Mouse (Mus musculus): ENCODE data around the gene Zfp354b.

Zfp354b gene

DNA sequence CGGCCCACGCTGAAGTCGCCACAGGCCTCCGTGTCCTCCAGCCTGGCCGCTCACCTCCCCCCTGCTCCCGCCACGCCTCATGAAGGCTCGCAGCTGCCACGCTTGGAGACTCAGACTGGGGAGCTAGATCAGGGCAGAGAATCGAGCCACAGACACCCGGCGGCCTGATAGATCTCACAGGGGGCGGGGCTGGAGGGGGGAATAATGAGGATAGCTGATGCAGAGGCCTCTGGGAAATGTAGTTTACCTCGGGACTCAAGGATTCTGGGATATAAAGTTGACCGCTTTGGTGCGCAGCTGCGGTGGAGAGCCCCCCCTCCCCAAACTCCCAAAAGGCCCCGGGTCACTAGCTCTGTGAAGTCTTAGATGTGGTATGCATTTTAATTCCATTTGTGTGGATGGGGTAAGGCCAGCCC, at the start of gene Zfp354b:
Gene Zfp354b (minus strand): TSS at position 183 of the 416 bp plus-strand sequence.
- peak; percentile 97 for DNase-seq (ENCODE audit: inconsistent ontology term)

DNA sequence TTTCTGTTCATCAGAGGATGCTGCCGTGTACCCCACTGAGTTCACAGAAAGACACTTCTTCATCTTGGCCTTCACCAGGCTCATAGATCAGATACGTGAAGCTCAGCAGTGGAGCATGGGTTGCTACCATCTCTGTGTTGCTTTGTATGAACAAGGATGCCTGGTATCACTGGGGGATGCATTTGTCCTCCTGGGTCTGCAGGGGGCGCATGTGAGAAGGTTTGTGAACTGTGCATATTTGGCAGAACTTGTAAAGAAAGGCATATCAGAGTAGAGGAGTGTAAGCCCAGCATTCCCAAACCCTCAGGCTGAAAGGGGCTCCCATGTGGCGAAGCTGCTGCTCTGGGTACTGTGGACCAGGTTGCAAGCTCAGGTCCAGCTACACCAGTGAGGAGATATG, 45.8 kb upstream of the Zfp354b start:
- no peak for DNase-seq (ENCODE audit: inconsistent ontology term)

DNA sequence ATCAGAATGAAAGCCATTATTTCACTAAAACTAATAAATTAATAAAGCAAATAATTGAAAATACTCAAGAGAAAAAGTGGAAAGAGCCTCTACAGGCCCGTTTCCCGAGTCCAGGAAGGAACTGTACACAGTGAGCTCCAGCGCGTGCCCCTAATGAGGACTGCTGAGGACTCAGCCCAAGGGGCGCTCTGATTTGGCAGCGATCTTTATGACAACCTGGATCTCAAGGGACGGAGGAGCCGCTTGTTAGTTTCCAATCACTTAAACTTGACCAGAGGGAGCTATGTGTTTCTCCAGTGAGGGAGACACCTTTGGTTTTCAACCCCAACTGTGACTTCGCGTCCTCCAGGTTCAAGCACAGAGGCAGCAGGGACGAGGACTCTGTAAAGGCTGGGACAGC, 34.8 kb upstream of the Zfp354b start, which contains the start of gene Olfr1378:
Gene Olfr1378 (plus strand): TSS at position 301 of the 400 bp plus-strand sequence.
- DNase-seq (ENCODE audit: inconsistent ontology term), result no peak

DNA sequence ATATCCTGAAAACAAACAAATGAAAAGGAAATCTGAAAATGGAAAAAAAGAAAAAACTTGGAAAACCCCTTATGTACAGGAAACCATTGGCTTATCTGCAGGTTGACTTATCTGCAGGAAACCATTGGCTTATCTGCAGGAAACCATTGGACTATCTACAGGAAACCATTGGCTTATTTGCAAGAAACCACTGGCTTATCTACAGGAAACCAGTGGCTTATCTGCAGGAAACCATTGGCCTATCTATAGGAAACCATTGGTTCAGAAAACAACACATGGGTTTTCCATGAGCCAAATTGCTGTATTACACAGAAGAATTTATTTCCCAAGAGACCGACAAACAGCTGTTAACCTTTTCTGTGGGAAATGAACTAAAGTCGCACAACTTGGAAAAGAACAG, 33.5 kb upstream of the Zfp354b start:
- DNase-seq (ENCODE audit: inconsistent ontology term), result no peak

DNA sequence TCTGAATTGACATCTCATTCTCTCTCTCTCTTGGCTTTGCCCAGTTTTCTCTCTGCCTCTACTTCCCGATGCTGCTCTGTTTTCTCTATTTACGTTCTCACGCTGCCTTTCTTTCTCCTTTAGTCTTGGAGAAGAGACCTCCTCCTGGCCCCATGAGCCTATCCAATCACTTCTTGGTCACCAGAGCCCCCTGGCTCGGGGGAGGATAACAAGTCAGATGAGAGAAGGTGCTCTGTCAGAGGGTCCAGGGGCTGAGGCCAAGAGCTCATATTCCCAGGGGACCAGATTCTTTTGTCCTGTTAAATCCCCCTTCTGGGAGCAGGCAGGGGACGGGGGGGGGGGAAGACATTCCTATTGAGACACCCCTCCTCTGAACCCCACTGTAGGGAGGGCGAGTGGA, 22.2 kb upstream of the Zfp354b start, which contains the start of gene Prop1:
Gene Prop1 (minus strand): TSS at position 101 of the 400 bp plus-strand sequence.
- no peak for DNase-seq (ENCODE audit: inconsistent ontology term)

DNA sequence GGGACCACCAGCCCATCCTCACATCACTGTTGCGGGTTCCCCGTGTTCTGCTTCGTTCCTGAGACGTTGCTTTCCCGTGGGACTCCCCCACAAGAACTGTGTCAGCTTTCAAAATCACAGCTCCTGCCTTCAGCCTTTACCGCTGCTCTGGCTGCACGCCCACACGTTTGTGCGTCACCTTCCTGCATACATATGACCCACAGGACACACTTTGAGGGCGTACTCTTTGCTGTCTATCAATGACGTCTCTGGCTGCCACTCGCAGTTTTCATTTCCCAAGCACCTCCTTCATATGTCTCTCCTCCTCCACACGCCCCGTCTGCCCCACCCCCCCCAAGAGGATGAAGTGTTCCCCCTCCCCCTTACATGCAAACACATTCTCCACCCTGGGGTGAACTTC, 20.9 kb upstream of the Zfp354b start:
- DNase-seq (ENCODE audit: inconsistent ontology term), result no peak

DNA sequence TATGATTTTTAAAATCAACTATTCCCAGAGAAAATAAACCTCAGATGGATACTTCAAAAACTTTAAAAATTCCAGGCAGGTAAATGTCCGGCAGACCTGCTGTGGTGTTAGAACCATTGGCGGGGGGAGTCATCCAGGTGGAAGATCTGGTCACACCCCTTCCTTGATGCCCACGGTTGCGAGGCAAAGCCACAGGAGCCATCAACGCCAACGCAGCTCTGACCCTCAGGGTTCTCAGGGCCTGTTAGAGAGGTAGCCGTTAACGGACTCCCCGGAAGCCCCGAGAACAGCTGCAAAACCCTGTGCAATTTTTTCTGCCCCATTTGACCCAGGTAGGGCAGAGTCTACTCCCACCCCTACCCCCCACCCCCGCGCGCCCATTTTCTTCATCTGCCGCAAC, 12.1 kb upstream of the Zfp354b start, which contains the start of gene 4933414I15Rik:
Gene 4933414I15Rik (minus strand): TSS at position 260 of the 400 bp plus-strand sequence.
- no peak for DNase-seq (ENCODE audit: inconsistent ontology term)

DNA sequence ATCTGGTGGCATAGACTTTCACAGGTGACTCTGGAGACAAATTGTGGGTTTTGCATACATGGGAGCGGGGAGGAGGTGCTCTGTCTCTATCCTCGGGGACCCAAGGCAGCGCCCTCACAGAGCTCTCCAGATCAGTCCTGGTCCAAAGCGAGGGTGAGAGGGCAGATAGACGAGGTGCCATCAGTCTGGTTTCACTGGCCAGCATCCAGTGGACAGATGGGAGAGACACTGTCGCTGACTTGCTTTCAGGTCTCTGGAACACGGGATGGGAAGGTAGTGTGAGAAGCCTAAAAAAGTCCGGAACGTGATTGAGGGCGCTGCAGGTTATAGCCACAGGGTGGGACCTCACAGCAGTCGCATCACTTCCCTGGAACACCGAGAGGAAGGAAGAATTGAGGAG, 11.0 kb upstream of the Zfp354b start:
- no peak for DNase-seq (ENCODE audit: inconsistent ontology term)

DNA sequence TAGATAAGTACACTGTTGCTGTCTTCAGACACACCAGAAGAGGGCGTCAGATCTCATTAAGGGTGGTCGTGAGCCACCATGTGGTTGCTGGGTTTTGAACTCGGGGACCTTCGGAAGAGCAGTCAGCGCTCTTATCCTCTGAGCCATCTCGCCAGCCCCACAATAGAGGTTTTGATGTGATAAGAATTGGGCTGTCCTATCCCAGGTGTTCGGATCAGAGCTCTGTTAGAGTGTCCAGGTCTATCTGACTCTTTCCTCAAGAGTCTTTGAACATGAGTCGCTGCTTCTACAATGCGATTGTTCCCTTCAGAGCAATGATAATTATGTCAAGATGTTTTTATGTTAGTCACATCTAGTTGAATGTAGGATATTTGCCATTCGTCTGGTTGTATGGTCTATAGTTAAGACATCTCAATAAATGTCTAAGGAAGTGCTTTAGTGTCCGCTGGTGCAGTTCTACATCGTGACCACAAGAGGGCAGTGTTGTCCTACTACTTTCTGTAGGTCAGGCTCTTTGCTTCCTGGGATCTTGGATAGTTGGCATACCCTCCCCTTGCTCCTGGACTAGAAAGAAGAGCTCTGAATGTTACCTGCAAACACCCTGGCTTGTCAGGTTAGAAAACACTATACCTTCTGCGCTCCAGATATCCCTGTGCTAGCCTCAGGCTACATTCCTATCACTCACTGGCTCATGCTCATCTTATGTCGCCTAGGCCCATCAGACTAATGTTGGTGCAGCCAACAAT, 8.4 kb upstream of the Zfp354b start:
- peak; percentile 30 for DNase-seq (ENCODE audit: inconsistent ontology term)

DNA sequence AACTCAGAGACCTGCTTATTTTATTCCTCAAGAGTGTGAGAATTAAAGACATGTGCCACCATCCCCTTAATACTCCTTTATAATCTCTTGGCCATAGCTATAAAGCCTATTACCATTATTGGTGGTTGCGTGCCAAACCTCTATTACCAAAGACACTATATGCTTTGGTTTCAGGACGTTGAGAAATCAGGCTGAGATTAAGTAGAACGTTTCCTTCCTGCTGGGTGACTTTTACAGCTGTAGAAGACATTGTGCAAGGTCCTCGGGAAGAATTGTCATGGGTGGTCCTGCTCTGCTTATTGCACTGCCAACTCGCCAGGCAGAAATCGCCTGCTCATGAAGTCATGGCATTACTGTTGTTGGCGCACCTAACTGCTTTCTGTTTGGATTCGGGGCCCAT, 7.0 kb upstream of the Zfp354b start:
- DNase-seq (ENCODE audit: inconsistent ontology term), result no peak

DNA sequence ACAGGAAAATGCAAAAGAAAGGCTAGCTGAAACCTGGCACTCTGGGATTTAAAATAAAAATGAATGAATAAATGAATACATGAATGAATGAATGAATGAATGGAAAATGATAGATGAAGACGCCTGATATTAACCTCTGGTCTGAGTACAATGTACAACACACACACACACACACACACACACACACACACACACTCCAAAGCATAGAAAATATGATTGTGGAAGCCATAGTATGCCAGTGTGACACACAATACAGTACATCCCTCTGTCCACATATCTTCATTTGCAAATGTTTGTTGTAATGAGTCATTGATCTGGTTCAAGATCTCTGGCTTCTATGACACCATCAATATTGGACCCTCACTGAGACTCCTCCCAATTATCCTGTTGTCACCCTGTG, 607 bp upstream of the Zfp354b start:
- DNase-seq (ENCODE audit: inconsistent ontology term), result no peak

DNA sequence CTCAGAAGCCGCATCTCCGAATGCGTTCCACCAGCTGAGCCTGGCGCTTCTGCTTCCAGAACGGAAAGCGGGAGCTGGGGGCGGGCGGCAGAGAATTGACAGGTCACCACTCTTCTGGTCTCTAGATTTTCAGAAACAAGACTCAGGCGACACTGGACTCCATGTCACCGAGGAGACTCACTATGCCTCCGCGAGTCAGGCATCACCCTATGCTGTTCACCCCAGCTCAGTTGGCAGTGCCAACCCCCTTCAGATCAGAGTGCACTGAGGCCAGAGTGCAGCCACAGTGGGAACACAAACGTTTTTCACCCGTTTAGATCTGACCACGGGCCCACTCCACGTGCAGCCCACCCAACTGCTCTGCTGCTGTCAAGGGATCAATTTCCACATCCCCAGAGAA, 412 bp downstream of the Zfp354b start:
- DNase-seq (ENCODE audit: inconsistent ontology term), result no peak

DNA sequence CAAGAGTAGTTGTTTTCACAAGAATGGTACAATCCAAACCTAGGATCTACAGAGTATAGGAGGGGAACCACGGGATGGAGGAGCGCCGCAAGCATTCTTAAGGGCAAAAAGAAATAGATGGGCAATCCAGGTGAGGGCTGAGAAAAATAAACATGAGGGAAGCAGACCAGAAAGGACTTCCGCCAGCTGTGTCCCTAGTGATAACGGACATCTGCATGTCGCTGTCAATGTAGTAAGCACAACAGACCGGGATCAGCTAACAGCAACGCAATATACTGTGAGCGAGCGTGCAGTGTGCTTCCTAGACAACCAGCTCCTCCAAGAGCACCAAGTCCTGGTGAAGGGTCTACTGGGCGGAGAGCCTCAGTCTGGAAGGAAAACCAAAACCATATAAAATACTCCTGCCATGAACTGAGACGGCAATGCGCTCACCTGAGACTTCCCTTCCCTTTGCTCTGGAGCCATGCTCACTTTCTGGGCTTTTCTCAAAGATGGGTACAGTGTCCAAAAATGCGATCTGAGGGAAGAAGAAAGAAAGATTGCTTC, 891 bp downstream of the Zfp354b start:
- no peak for DNase-seq (ENCODE audit: inconsistent ontology term)

DNA sequence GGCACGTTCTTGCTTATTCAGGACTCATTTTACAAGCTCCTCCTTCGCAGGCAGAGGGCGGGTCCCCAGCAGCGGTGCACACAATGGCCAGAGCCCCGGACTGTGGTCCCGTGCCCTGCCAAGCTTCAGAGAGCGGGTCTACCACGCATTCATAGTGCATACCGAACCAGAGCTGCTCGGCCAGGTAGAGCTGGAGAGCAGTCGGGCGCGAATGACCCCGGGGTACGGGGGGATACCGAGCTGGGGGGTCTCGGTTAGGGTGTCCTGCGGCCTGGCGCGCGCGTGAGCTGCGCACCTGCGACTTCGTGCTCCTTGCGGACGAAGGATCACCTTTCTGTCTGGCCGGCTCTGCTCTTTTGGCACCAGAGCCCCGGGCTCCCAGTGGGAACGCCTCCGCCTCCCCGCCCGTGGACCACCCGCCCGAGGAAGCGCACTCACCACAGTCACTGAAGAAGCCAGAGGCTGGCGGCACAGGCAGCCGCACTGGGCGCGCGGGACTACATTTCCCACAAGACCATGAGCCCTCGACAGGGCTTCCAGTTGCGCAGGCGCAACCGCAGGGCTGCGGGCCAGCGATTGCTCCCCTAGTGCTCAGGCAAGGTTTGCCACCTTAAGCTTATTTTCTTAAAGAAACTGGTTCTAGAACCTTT, 15.6 kb downstream of the Zfp354b start, which contains the start of gene Zfp2:
Gene Zfp2 (minus strand): TSS at position 495 of the 650 bp plus-strand sequence.
- peak; percentile 90 for DNase-seq (ENCODE audit: inconsistent ontology term)

DNA sequence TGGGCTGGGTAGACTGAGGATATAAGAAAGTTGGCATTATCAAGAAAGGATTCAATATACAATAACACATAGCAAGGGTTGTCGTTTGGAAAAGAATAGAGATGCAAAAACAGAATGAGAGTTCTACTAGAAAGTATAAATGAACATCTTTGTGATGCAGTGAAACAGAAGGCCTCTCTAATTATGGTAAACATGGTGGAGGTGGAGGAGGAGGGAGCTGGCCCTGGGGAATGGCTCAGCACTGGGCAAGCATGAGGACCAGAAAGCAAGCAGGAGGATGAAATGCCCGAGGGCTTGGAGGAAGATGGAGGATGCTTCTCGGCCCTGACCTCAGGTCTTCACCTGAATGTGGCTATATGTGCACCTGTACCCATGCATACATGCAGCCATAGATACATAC, 17.0 kb downstream of the Zfp354b start:
- DNase-seq (ENCODE audit: inconsistent ontology term), result no peak

DNA sequence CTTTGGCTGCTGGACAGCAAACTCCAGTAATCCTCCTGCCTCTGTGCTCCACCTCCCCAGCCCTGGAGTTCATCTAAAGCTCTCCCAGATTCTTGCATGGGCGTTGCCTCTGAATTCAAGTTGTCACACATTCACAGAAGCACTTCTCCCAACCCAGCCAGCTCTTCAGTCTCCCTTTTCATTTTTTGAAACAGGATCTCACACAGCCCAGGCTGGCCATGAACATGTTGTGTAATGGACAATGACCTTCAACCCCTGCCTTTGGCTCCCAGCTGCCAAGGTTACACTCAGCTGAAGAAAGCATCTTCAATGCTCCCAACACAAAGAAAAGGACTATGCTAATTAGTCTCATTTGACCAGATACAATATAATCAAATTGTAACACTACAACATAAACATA, 18.1 kb downstream of the Zfp354b start:
- no peak for DNase-seq (ENCODE audit: inconsistent ontology term)

DNA sequence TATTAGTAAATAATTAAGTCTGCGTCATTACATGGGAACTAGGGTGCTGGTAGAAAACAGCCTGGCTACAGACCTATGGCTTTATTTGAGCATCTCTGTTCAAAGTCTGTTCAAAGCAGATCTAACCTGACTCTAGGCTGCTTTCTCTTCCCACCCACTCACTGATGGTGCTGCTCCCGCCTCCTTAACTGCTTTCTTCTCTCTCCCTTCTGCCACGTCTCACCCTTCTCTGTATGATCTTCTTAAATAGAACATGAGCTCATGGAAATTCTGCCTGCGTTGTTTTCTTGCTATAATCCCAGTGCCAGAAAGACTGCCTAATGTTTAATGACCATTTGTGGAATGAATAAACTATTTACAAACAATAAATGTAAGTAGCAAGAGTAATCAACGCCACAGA, 23.3 kb downstream of the Zfp354b start:
- no peak for DNase-seq (ENCODE audit: inconsistent ontology term)

DNA sequence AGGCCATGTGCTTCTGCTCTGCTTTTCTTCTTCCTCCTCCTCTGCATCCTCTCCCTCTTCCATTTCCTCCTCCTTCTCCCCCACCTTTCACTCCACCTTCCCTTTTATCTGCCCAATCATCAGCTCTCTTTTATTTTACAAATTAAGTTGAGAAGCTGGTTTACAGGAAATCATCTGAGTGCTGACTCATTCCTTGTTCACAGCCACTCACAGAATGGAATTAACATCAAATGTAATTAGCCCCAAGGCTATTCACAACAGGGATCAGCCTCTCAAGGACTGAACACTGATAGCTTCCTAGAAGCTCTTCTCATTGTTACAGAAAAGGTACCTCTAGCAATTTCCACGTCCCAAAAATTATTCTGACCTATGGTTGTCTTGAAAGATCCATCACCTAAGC, 34.1 kb downstream of the Zfp354b start:
- DNase-seq (ENCODE audit: inconsistent ontology term), result no peak

DNA sequence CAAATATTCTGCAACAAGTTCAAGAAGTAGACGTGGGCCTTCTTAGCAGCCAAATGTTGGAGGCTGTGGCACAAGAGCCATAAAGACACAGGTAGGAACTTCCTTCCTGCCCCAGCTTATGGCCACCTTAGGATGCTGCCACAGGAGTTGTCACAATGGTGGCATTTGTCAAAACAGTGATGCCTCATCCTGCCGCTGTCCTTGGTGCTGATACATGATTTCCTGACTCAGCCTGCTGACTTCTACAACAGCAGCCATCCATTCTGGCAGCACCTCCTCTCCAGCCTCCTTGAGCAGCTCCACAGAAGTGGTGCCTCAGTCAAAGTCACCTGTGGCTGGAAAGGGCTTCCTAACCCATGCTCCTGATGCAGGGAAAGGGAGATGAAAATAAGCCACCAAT, 39.0 kb downstream of the Zfp354b start:
- DNase-seq (ENCODE audit: inconsistent ontology term), result no peak

DNA sequence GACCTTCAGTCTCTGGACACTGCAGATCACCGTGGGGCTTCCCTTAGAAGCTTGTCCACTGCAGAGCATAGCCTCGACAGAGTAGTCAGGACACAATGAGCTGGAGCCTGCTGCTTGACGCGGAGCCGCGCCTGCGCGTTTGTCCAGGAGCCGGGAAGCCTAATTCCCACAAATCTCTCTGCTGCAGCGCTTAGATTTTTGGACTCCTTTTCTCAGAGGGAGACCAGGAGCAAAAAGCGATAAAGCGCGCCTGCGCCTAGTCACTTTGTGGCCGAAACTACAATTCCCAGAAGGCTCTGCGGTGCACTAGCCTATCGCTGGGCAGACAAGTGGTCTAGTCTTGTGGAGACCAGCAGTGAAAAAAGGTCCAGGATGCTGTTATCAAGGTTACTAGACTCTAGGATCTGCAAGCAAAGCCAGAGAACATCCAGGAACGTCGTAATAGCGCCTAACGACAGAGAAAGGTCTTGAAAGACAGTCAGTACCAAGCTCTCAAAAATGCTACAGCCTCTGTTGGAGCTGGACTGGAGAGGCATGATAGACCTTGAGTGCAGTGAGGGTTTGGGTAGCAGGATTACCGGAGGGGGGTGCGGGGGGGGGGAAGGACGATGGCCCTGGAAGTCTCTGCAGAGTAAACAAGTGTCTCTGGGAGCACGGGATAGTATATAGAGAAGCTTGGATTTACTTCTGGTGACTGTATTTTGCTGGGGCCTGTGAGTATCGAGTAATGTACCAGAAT, 43.9 kb downstream of the Zfp354b start, which contains the start of gene Zfp454:
Gene Zfp454 (minus strand): TSS at position 262 of the 739 bp plus-strand sequence.
- peak; percentile 89 for DNase-seq (ENCODE audit: inconsistent ontology term)

DNA sequence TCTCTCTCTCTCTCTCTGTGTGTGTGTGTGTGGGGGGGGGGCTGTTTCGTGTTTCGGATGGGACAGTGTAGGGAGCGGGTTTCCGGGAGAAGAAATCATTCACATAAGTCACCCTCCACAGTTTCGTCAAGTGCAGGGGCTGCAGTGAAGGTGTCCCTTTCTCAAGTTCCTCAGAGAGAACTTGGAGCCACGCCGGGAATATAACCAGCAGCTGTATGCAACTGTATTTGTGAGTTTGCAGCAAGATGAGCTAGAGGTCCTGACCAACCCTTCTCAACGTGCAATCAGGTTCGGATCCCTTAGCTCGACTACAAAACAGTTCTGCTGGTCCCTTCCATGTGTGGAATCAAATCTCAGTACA, 44.5 kb downstream of the Zfp354b start:
- DNase-seq (ENCODE audit: inconsistent ontology term), result no peak
